Mouse (Mus musculus): ENCODE data around the gene Gen1. TPM values are rescaled to one million over a fixed set of nuclear protein-coding genes. Genes with fewer than 3 reads are reported as not detected.

The Gen1 gene
- polyA plus RNA-seq, 1 experiment: 0.56 TPM

- WGBS: 28% methylated on average over 5 of the region's 5 CpGs
- no peak for DNase-seq (ENCODE audit: low read depth, low spot score)
Measured at GRCm38 (mm10) chr12:11226529-11227268, 38.9 kb downstream of the Gen1 start.

DNA sequence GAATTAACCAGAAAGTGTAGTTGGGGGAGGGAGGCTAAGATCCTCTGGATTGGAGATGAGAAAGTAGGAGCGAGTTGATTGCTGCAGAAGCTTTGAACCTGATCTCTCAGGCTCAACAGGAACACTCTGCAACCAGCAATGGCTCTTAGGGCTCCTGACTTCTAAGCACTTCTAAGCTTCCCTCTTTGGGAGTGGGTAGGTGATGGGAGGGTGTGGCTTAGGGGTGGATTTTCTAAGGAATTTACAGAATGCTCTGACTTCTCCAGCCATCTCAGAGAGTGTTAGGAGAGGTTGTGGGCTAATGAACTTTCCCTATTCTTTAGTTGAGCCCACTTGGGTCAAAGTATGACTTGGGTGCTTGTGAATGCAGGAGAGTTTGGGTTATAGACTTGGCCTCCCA is 39.5 kb downstream of the Gen1 start:
- DNase-seq (ENCODE audit: low read depth, low spot score): no peak
- 70% methylated on average over 1 of the region's 1 CpGs for WGBS

- DNase-seq (ENCODE audit: low read depth, low spot score): no peak
- WGBS: 48% methylated on average over 5 of the region's 5 CpGs
Measured at GRCm38 (mm10) chr12:11224722-11225121, 40.9 kb downstream of the Gen1 start.

DNA sequence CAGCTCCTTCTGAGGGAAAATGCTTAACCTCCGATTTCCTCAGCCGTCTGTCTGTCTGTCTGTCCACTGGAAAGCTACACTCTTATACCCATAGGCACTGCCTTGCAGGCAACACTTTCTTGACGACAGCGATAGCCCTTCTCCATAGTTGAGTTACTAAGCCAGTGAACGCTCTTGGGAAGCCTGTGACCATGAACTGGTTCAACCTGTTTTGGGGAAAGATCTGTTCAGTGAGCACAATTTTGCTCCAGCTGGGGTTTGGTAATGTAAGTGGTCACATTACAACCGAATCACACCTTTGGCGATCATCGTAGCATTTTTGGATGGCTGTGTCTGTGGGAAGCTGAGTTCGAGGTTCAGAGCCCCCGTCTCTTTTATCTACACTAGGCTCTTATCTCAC is 42.5 kb downstream of the Gen1 start:
- 68% methylated on average over 10 of the region's 10 CpGs for WGBS
- DNase-seq (ENCODE audit: low read depth, low spot score): no peak

GRCm38 (mm10) chr12:11222566-11222965 is 43.0 kb downstream of the Gen1 start:
- WGBS: 60% methylated on average over 3 of the region's 3 CpGs
- no peak for DNase-seq (ENCODE audit: low read depth, low spot score)

DNA sequence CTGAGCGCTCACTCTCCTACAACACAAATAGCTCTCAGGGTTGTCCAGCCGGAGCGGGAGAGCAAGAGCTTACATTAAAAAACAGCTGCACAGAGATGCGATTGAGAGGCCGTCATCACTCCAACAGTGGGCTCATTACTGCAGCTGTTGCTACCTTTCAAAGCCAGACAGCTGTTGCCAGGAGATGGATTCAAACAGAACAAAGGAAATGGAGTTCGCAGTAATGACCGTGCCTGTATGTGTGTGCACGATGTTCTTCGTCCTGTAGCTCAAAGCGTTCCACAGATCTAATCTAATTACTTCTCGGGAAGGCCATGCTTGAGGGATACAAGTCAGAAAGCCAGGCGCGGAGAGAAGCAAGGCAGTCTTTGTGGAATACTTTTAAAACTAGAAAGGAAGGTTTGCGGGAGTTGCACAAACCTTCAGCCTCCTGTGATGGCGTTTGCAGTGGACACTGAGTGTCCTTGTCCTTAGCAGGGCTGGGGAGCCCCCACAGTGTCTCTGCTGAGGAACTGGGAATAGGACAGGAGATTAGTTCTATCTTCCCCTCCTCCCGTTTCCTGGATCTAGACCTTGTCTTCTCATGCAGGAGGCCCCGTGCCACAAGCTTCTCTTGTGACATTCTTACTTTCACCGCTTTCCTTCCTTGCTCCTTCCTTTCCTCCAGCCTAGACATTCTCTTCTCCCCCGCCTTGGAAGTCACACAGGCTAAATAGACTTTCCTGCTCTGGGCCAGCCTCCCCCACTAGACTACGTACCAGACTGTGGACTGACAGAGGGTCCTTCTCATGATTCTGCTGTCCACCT is 43.9 kb downstream of the Gen1 start:
- WGBS: 72% methylated on average over 20 of the region's 20 CpGs
- no peak for DNase-seq (ENCODE audit: low read depth, low spot score)

DNA sequence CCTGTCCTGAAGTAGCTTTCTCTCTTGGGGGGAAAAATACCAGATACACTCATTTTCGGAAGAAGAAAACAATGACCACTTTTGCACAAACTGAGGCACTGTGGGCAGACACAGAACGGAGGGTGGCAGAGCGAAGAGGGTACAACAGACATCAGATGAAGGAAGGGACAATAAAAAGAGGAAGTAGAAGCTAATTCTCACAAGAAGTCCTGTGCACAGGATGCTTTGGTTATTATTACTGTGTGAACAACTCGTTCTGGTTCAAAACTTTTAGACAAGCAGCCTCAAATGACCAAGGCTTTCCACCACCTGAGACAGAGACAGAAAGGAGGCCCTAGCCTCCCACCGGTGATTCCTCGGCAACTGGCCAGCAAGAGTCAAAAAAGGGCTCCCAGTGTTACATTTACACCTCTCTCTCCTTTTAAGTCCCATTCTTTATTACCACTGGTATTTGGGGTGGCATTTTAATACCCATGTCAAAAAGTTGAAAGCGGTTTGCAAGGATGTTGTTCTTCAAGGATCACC is 47.8 kb downstream of the Gen1 start:
- 68% methylated on average over 7 of the region's 7 CpGs for WGBS

DNA sequence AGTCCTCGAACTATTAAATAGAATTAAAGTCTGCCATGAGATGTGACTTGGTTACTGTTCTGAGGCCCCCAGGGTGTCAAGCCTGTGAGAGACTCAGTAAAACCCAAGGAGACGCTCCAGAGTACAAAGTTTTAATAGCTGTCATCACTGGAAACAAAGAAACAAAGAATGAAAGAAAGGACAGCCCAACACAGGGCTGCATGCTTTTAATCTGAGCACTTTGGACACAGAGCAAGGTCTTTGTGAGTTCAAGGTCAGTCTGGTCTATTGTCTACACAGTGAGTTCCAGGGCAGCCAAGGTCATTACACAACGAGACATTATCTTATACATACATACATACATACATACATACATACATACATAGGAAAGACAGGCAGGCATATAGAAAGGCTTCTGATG is 49.1 kb downstream of the Gen1 start:
- WGBS: 62% methylated on average over 3 of the region's 3 CpGs
- no peak for DNase-seq (ENCODE audit: low read depth, low spot score)

More for the DNA sequence above, 47.8 kb downstream of the Gen1 start:
- DNase-seq (ENCODE audit: low read depth, low spot score): no peak

- no peak for DNase-seq (ENCODE audit: low read depth, low spot score)
- 74% methylated on average over 2 of the region's 2 CpGs for WGBS
Measured at GRCm38 (mm10) chr12:11215555-11215954, 50.0 kb downstream of the Gen1 start.

GRCm38 (mm10) chr12:11214776-11215175 is 50.8 kb downstream of the Gen1 start:
- no peak for DNase-seq (ENCODE audit: low read depth, low spot score)

- DNase-seq (ENCODE audit: low read depth, low spot score): no peak
- WGBS: 56% methylated on average over 1 of the region's 1 CpGs
Measured at GRCm38 (mm10) chr12:11212881-11213280, 52.7 kb downstream of the Gen1 start.

DNA sequence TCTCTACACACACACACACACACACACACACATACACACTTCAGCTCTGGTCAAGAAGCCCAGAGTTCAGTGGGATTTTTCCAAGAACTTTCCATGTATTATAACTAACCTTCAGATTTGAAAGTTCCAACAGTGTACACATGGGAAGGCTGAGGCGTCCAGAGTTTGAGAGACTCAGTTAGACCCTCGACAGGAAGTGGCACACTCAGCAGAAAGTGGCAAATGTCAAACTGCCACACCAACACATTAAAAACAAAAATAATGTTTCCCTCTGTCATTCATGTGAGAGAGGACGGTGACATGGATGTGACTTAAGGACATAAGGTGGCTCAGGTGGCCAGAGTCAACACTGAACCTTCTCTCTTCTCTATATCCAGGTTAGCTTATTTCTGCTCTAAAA is 55.2 kb downstream of the Gen1 start:
- no peak for DNase-seq (ENCODE audit: low read depth, low spot score)
- WGBS: 61% methylated on average over 3 of the region's 3 CpGs

DNA sequence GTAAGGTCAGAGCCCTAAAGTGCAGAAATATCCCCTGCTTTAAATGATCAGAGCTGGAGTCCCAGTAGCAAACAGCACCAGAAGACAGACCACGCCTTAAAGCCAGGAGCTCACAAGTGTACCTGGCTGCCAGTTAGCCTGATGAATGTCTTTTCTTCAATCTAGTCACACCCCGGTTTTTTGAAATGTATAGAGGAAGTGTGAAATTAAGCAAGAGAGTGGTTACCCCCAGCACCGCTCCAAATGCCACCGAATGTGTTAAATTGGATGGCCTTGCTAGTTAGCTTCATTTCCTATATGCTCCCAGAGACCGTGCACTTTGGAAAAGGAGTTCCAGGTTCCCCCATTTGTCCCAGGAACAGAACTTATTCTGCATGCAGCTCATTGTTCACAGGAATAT is 56.0 kb downstream of the Gen1 start:
- WGBS: 50% methylated on average over 5 of the region's 5 CpGs
- DNase-seq (ENCODE audit: low read depth, low spot score): no peak

DNA sequence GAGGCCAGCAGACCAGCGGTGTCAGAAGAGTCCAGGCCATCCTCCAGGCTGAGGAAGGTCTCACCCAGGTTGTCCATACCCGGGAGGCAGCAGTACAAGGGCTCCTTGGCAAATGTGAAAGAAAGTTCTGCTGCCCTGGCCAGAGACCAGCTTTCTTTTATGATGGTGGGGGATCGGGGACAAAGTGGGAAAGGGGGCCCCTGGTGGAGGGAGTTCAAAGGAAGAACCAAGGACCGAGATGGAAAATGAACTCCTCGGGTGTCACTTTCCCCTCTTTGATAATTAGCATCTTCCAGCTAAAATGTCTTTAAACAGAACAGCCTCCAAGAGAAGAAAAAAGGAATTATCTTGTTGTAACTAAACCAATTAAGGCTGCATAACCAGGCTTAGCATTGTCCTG is 56.7 kb downstream of the Gen1 start, which contains the start of gene Msgn1:
Gene Msgn1, minus strand, starts transcription at position 101 of the 400 bp plus-strand sequence.
- DNase-seq (ENCODE audit: low read depth, low spot score): no peak
- WGBS: 57% methylated on average over 5 of the region's 5 CpGs

- WGBS: 75% methylated on average over 4 of the region's 4 CpGs
Measured at GRCm38 (mm10) chr12:11206321-11206720, 59.3 kb downstream of the Gen1 start.

DNA sequence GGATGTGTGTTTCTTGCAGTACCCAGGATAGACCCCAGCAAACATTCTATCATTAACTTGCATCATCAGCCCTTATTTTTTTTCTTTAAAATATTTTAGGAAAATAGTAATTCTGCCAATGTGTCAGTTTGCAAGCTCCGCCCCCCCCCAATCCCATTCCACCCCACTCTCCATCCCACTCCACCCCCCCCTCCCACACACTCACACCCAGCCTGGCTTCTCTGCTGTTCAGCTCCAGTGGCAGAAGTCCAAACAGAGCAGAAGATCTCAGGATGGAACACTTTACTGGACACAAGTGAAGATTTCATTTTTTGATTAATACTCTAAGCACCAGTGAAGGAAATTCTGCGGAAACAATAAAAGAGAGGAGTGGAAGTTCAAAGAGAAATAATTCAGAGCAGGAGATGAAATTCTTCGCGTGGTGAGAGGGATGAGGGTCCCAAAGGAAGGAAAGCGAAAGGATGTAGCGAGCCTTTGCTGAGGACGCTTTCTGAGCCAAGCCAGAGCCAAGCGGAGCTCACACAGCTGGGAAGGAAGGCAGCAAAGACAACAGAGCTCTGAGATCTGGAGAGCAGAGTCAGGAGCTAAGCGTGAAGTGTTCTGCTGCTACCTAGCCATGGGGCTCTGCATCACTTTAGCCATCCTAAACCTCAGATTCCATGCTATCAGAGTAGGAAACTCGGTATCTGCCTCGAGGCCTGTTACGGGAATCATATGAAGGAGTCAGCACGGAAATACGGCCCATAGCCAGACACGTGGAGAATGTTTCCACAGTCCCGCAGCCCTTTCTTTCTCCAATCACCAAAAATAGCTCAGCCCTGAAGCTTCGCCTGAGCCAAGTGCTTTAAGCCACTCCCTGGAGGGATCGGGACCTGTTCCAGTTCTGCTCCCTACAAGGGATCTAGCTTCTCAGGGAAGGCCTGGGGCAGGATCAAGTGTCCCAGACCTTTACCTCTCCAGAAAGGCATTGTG is 61.6 kb downstream of the Gen1 start:
- 68% methylated on average over 18 of the region's 18 CpGs for WGBS
- no peak for DNase-seq (ENCODE audit: low read depth, low spot score)

More at GRCm38 (mm10) chr12:11206321-11206720, 59.3 kb downstream of the Gen1 start:
- DNase-seq (ENCODE audit: low read depth, low spot score): no peak

DNA sequence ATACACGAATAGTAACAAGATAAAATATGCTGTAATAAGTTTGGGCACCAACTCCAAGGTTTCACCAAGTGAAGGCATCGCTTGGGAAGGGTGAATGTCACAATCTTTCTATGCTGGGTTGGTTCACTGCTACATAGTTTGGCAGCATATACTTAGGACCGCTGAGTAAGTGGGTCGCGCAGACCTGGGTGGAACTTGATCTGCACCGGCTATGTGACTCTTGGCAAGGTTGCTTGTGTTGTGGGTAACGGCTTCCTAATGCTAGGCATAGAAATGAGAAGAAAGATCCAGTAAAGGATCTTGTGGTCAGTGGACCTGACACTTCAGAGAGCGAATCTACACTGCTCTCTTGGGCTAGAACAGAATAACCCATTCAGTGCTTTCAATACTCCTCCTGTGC is 63.1 kb downstream of the Gen1 start:
- WGBS: 88% methylated on average over 8 of the region's 8 CpGs
- DNase-seq (ENCODE audit: low read depth, low spot score): no peak

DNA sequence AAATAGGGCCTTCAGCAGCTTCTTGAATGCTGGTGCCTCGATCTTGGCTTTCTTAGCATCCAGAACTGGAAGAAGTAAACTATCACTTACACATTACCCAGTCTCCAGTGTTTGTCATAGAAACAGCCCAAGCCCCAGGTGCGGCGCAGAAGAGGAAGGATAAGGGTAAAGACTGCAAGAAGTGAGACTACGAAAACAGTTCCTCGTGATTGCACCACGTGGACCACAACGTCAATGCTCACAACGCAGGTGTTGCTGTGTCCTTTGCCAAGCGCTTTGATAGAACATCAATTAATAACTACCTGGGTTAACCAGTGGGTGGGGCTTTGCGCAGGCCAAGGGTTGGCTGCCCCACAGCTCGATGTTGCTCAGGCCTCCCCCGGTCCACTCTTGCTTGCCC is 64.9 kb downstream of the Gen1 start:
- 90% methylated on average over 12 of the region's 12 CpGs for WGBS
- DNase-seq (ENCODE audit: low read depth, low spot score): no peak

DNA sequence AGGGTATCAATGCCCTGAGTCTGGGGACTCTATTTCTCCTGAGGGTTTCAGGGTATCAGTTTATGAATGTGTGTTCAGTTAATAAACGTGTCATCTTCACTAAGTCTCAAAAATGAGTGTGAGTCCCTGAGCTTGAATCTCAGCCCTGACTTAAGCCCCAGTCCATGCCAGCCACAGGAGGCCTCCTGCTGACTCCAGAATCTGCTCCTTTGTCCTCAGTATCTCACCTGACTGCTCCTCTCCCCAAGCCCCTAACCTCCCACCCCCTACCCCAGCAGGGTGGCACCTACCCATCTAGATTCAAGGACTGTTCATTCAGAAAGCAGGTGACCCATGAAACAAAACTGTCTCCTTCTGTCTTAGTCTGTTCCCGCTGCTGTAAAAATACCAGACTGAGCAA is 67.0 kb downstream of the Gen1 start:
- 45% methylated on average over 2 of the region's 2 CpGs for WGBS

DNA sequence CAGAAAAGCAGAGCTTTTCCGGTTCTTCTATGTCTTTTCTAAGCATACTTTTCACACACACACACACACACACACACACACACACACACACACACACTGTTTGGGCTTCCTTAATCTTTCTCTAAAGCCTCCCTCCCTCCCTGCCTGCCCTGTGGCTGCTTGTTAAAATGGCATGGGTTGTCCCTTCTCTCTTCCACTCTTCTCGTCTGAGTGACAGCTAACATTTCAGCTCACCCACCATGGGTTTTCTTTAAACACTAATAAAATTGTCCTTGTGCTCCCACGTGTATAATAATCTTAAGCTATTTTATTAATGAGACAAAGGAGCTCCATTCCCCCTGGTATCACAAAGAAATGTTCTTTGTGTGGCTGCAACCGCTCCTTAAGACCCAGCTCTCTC is 67.6 kb downstream of the Gen1 start:
- DNase-seq (ENCODE audit: low read depth, low spot score): no peak
- WGBS: 61% methylated on average over 4 of the region's 4 CpGs

More for the DNA sequence above, 67.0 kb downstream of the Gen1 start:
- DNase-seq (ENCODE audit: low read depth, low spot score): no peak

All from large intestine, adult 2 months (tissue).